Mouse (Mus musculus): Measurements from ENCODE around the gene Csgalnact2. TPM values are rescaled to one million over a fixed set of nuclear protein-coding genes. Genes with fewer than 3 reads are reported as not detected.

Gene Csgalnact2
- polyA plus RNA-seq, 3 experiments from 2014 or later, result 7.1 to 8.5 (median 8.1) TPM

DNA sequence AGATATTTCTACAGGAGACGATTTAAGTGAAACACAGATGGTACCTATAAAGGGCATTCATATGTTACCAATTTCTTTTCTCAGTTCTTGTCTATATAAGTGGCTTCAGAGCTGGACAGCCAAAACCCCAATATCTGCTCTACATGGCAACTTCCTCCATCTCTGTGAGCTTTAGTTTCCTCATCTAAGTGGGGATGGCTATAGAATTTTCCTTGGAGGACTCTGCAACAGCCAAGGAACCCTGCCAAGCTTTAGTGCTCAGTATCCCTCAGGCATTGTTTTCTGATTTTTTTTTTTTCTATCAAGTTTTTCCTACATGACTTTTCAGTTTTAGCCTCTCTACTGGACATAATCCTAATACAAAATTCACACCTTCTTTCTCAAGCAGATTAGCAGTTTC, 4.5 kb downstream of the Csgalnact2 start:
- ATAC-seq, result no peak

DNA sequence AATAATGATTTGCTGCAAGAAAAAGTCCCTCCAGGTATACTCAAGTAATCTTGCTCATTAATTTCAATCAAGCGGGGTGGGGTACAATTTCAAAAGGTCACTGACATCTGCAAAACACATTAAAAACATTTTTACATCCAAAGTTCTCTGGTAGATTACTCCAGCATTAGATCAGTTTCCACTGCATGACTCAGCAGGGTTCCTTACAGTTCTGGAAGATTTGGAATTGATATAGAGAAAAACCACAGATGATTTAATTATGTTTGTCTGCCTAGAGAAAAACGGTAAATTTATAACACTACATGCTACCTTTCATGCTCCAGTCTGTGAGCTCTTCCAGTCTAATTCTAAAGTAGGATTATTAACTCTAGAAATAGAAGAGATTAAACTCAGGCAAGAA, 8.9 kb downstream of the Csgalnact2 start:
- no peak for ATAC-seq

DNA sequence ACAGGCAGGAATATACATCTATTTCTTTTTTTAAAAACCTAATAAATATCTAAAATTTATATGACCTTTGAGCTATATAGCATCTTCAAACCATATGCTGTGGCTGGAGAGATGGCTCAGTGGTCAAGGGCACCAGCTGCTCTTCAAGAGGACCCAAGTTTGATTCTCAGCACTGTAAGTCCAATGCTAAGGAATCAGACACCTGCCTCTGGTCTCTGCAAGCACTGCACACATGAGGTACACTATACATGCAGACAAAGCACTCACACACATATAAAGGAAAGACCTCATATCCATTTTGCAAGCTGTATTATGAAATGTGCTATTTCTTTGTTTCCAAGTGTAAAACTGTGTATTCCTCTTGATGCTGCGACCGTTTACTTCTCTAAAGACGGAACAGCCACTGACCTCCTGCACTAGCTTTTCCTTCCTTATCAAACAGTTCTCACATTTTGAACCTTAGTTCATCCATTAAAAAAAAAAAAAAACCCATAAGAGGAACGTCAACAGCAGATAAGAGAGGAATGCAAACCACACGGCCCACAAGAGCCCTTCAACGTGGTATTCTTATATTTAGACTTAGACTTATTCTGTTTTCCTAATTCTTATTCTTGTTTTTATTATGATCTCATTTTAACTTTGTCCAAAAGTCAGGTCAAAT, 11.0 kb downstream of the Csgalnact2 start:
- ATAC-seq, result no peak

DNA sequence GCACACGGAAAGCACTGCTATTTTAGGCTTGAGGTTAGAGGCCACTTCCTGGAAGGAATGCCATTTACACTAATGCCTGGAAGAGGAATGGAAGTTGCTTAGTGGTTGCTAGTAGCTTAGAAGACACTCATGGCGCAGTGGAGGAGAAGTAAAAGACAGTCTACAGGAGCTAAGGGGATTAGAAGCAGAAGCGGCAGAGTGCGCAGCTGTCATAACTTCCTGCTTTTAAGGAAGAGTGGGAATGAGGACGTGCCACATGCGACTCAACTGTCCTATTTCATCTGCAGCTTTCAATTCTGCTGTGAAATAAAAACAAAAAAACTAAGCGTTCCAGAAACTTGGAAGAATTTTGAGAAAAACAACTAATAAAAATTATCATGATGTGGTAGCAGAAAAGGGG, 11.7 kb downstream of the Csgalnact2 start:
- no peak for ATAC-seq

DNA sequence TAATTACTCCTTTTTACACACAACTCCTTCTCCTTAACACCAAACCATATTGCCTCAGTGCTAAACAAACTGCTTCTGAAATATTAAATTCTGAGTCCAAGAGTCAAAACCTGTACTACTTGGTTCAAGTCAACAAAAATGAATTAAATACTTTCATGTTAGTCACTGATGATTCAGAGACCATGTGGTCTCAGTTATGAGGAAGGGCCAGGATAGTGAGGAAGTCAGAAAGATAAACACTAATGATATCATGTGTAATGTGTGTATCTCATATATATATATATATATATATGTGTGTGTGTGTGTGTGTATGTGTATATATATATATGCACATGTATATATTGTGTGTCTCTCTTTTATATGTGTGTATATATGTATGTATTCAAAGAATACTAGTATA, 12.4 kb downstream of the Csgalnact2 start:
- no peak for ATAC-seq

DNA sequence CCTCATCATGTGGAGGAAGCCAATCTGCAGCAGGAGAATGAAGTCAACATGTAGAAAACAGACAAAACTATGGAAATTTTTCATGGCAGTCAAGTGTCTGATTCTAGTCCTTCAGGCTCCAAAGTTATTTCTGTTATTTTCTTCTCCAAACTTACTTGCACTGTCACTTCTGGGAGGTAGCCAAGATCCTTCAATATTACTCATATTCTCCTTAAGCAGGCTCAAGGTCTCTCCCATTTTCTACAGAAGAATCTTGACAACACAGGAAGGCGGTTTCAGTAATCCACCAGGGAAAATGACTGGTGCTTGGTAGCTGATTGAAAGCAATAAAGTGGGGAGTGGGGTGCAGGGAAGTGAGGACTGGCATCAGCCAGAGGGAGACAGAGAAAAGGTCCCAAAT, 16.2 kb downstream of the Csgalnact2 start:
- ATAC-seq, result no peak

DNA sequence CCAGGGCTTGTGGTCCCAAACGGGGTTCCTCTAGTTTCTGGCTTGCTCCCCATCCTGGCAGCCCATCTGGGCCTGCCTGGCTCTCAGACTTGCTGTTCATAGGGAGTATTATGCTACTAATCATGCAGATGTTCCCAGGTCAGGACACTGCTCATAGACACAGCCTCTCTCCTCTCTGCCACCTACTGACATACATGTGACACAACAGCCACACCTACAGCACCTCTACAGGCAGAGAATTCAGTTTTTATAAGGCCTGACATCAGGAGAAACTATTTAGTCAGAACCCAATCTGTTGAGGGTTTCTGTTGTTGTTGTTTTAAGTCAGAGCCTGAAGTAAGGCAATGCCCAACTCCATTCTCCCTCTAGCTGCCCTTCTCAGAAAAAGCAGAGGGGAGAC, 27.1 kb downstream of the Csgalnact2 start:
- no peak for ATAC-seq

DNA sequence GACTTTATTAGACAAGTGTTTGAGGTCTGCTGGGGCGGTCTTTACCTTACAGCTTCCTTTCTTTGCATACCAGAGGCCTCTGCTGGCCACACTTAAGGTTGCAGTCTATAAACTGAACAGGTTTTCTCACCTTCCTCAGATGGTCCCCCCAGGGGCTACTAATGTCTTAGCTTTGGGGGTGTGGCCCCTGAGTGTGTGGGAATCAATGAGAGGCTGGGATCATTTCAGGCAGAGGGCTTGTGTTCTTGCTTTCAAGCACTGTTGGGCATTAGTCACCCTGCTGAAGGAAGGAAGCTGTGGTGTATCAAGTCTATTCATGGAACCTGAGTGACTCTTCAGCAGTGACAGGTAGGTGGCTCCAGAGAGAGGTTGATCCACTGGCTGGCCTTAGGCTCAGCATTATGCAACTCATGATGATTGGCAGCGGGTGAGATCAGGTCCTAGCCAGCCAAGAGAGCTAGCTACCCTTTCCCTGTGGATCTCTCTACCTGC, 39.6 kb downstream of the Csgalnact2 start:
- ATAC-seq, result peak; percentile 56

DNA sequence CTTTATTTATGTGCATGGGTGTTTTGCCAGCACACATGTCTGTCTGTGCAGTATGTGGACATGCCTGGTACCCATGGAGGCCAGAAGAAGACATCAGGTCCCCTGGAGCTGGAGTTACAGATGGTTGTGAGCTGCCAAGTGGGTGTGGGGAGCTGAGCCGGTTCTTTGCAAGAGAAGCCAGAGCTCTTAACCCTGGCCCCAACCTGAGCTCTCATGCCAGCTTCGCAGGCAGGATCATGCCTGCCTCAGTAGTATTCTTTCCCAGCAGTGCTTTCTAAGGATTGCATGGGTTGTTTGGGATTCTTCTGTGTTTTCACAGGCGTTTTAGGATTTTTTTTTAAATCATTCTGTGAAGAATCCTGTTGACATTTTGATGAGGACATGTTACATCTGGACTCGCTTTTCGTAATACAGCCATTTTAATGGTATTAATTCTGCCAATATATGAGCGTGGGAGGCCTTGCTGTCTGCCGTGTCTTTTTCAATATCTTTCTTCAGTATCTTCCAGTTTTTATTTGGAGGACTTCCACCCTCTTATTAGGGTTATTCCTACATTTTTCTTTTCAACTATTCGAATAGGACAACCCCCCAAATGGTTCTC, 41.1 kb downstream of the Csgalnact2 start:
- ATAC-seq, result no peak

DNA sequence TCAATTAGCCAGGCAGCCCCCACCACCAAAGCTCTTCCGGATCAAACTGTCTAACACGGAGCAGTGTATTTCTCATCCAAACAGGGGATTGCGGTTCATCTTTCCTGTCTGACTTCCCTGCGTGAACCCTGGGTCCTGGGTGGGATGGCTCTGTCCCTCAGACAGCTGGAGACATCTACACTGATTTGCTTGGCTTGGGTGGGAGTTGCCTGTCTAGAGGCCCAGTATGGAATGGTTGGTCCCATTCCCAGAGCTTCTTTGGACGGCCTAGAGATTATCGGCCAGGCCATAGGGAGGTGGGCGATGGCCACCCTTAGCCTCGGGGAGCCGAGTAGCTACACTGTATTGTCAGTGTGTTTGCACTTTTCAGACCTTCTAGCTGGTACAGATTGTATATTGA, 48.1 kb downstream of the Csgalnact2 start:
- no peak for ATAC-seq

DNA sequence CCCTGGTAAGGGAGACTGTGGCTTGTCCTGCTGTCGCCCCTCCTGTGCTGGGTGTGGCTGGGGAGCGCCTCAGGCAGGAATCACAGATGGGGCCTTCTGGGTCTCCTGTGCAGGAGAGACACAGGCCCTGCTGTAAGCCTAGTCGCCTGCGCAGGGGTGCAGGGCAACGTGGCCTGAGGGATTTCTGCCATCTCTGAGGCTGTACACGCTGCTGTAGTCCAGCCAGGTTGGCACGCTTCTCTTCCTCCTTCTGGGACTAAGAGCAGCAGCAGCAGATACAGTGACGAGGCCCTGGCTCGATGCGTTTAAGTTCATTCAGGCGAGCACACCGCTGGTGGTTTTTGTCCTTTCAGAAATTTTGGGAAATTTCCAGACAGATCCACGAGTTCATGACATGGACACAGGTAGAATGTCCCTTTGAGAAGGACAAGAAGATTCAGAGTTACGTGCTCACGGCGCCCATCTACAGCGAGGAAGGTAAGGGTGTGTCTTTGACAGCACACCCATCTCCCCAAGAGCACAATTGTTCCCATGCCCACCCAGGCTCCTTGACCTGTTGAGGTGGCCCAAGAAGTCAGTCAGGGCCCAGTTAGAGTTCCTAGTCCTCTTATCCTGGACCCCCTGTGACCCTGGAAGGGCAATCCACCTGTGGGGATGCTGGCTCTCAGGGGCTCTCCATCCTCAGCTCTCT, 50.0 kb downstream of the Csgalnact2 start:
- ATAC-seq, result no peak

DNA sequence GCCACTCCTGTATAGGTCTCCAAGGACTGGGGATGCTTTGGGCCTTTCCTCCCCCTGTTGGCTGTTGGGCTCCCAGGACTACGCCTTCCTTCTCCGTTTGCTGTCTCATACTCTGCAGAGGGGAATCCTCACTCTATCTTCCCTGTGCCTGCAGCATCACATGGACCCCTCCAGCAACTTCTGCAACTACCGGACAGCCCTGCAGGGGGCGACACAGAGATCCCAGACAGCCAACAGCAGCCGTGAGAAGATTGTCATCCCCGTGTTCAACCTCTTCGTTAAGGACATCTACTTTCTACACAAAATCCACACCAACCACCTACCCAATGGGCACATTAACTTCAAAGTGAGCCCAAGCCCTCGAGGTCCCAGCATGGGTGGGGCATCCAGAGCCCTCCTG, 51.0 kb downstream of the Csgalnact2 start:
- ATAC-seq, result no peak

DNA sequence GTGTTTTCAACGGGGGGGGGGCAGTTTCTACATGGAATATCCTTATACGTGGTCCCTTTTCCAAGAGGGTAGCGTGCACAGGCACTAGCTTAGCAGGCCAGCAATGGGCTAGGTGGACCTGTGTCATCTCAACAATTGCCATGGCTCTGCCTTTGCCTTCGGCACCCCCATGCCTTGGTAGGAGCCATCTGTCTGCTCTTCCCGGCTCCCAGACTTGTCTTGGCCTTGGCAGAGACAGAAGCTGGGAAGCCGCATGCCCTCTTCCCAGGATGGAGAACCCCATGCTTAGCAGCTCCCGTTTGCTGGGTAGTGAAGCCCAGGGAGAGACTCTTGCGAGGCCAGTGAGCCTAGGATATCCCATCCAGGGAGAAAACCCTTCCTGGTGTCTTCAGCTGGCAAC, 54.3 kb downstream of the Csgalnact2 start:
- ATAC-seq, result no peak

DNA sequence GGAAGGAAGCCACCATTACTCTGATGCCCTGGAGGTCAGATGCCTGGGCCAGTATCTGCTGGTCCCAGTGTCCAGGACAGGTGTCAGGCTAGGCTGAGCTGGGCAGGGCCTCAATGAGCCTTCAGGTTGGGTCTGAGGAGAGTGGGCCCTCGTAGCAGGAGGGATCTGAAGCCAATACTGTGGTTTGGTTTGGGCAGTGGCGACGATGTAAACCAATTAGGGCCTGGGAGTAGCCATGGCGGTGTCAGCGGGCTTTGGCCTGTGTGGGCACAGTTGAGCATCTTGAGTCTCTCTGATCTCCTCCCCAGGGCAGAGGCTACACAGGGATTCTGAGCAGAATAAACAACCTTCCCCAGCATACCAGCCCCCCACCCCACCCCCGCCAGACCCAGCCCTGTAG, 55.3 kb downstream of the Csgalnact2 start:
- ATAC-seq, result no peak

DNA sequence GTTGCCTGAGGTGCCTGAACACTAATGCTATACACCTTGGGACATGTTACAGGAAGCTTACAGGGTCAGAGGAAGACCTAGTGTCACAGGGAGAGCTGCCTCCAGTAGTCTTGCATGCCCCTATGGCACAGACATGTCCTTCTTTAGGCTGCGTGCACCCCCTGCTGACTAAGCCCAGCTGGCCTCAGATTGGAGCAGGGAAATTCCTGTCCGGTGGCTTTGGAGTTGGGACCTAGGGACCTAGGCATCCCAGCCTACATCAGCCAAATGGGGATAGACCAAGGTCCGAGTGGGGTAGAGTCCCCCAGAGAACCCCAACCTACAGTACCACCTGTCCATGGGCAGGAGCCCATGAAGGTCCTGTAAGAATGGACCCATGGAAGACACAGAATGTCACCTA, 56.6 kb downstream of the Csgalnact2 start:
- no peak for ATAC-seq

DNA sequence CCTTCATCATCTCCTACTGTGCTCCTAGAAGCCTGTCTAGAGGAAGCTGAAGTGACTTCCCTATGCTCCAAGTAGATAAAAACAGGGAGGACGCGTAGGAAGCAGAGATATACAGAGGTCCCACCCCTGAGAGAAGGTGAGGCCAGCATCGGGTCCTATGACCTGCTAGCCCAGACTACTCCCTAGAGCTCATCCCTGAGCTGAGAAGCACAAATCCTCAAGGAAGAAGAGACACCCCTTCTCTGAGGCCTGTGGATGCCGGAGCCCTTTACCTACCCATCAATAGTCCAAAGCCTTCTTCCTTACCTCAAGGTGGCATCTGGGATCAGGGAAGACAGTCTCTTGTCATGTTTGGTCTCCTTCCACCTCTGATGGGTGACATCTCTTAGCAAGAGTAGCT, 58.2 kb downstream of the Csgalnact2 start:
- no peak for ATAC-seq

DNA sequence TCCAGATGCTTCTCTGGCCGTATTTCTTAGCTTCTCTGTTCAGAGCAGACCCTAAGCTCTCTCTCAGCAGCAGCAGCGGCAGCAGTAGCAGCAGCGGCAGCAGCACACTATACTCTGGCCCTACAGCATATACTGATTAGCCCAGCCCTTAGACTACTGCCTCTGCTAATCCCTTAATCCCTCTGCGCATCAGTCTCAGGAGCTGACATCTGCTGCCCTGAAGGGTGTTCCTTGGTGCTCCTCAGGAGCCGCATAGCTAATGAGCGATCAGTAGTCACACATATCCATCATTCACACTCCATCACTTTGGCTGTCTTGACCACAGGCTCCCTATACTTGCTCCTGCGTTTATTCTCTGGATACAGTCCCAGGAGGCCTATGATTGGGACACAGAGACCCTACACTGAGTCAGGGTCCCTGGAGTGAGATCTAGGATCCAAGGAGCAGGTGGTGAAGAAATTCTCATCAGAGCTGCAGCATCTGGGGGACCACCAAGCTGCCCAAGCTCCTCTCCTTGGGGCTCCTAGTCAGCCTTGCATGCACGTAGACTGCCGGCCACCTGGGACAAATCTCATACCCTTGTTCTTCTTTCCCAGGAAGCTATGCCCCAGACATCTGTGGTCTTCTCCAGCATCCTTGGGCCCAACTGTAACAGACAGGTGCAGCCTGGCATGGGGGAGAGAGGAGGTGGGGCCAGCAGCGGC, 59.0 kb downstream of the Csgalnact2 start:
- ATAC-seq, result no peak

DNA sequence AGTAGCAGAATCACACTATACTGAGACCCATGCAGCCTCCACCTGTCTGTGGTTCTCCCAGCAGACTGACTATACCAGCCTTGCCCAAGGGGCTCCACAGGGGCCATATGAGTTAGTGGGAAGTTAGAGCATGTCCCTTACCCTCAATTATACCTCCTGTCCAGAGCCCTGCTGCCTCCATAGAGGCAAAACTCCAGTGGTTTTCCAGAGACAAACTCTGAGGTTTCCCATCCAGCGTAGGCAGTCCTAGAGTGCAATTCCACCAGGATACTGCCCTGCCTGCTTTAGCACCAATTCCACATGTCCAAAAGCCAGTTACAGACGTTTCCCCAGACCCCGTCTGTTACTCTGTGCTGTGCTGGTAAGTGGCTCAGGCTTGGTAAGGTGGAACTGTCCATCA, 59.6 kb downstream of the Csgalnact2 start:
- ATAC-seq, result no peak

DNA sequence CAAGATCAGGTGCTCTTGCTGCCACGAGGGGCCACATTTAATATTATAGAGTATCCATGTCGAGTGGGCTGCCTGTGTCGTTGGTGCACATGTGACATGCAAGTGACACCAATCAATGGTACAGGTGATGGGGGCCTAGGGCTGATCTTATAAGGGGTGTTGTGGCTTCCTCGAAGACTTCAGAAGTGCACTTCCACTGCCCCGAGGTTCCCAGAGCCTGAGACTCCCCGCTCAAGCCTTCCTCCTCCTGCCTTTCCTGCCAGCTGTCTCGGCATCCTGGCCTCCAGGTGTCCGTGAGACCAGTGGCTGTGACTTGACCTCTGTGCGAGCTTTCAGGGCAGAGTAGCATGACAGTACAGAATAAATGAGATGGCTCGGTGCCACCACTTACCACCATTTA, 60.2 kb downstream of the Csgalnact2 start:
- ATAC-seq, result no peak

DNA sequence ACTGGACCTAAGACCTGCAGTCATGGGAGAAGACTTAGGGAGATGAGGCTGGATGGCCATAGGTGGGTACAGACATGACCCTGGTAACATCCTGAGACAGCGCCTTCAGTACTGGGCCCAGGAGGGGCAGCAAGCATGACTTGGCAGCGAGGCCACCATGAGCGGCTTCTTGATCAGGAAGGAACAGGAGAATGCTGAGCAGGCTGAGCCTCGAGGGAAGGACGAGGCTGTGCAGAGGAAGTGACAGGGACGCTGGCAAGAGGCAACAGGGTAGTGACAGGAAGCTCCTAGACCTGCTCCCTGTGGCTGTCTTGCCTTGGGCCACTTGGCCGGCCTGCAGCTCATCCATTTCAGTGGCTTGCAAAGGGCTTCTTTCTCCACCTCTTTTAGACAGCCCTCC, 61.5 kb downstream of the Csgalnact2 start:
- ATAC-seq, result no peak

DNA sequence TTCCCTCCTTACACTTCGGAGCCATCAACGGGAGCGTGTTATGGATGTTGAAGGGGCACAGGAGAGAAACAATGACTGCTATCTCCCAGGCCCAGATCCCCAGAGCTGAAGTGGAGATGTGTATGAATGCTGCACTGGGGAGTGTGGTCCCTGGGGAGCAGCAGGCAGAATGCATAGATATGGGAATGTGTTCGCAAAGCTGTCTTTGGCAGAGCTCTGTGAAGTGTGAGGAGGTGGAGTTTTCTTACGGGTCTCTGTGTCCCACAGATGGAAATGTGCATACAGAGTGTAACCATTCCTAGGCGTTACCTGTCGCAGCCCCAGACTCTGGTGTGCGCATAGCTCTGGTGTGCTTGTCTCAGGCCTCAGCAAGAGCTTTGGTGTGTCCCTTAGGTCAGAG, 62.2 kb downstream of the Csgalnact2 start:
- no peak for ATAC-seq

DNA sequence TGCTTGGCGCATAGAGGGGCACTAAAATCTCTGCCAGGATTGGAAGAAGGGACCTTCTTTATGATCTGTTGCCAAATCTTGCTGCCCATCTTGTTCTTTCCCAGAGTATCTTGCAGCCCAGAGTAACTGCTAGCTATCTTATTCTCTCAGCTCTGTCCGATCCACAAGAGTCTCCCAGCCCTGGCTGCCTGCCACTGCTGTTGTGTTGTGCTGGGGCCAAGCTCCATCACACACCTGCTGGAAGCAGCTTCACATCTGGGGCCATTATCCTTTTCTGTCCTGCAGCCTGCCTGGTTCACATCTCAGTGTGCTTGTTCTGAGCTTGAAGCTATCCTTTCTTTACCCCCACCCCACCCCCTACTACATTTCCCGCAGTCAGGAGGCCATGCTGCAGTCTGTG, 62.7 kb downstream of the Csgalnact2 start:
- ATAC-seq, result no peak

DNA sequence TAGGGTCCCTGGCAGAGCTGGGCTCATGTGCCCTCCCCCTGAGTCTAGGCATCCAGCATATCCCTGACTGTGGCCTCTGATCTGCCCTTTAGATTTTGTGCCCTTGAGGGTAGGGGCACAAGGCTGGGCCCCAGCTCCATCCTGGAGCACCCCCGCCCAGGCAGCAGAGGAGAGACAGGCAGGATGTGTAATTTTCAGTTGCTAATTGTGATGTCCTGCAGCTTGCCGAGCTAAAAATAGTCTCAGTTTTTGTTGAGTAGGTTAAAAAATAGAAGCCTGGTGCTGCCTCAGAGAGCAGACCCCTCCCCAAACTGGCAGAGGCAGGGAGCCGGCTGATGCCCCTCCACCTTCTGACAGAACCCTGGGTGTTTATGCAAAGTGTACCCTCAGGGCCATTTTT, 64.8 kb downstream of the Csgalnact2 start:
- no peak for ATAC-seq

DNA sequence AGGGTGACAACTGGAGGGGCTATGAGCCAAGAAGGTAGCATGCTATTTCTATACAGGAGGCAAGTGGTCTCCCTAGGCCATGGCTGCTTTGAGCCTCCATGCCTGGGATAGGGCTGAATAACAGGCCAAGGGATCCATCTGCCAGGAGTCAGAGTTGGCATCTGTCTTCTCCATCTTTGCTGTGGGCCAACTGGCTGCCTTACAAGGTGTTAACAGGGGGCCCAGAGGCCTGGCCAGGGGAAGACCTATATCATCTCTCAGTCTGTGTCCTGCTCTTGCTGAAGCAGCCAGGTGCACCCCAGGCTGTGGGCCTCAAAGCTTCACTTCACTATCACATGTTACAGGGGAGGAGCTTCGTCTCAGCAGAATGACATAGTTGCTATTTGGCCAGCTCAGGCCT, 66.8 kb downstream of the Csgalnact2 start:
- no peak for ATAC-seq
